Mouse (Mus musculus) intestine, postnatal 0 days (tissue): ENCODE results near the gene Rgs12. TPM values are rescaled to one million over a fixed set of nuclear protein-coding genes. Genes with fewer than 3 reads are reported as not detected.
A peak's percentile ranks its signal among the peaks of the same experiment; 100 is the strongest.

Experiments used
- ATAC-seq: fragments of 200-750 bp; cut with Nextera tagmentation; 2 replicates; pipeline ENCODE4 v1.8.0; 2017; ENCODE audit warnings: mild to moderate bottlenecking, moderate TSS enrichment, moderate library complexity
- H3K27ac ChIP-seq: fragments of 300-500 bp; sonication (generic); 2 replicates; pipeline ENCODE4 v1.5.1; 2014; ENCODE audit warnings: mild to moderate bottlenecking, low read depth, low read length, moderate library complexity
- H3K27me3 ChIP-seq: fragments of 300-500 bp; sonication (generic); replicated peaks from 2 replicates; pipeline ENCODE4 v1.6.1; 2014; ENCODE audit warnings: low read length, mixed read lengths; ENCODE audit not compliant: control insufficient read depth, insufficient read depth
- H3K36me3 ChIP-seq: fragments of 300-500 bp; sonication (generic); 2 replicates; pipeline ENCODE4 v1.6.1; 2014; ENCODE audit warnings: mild to moderate bottlenecking, moderate library complexity; ENCODE audit not compliant: control insufficient read depth, insufficient read depth
- H3K4me1 ChIP-seq: fragments of 300-500 bp; sonication (generic); replicated peaks from 2 replicates; pipeline ENCODE4 v1.6.1; 2014; ENCODE audit warnings: antibody characterized with exemption, low read length, mixed read lengths; ENCODE audit not compliant: control insufficient read depth, insufficient read depth
- H3K4me2 ChIP-seq: fragments of 300-500 bp; sonication (generic); replicated peaks from 2 replicates; pipeline ENCODE4 v1.6.1; 2014; ENCODE audit warnings: low read depth, mild to moderate bottlenecking, moderate library complexity
- H3K4me3 ChIP-seq: fragments of 300-500 bp; sonication (generic); 2 replicates; pipeline ENCODE4 v1.5.1; 2014; ENCODE audit warnings: low read depth, low read length
- H3K9ac ChIP-seq: fragments of 300-500 bp; sonication (generic); 2 replicates; pipeline ENCODE4 v1.6.1; 2014; ENCODE audit warnings: mild to moderate bottlenecking, low read depth, low read length
- H3K9me3 ChIP-seq: fragments of 300-500 bp; sonication (generic); 2 replicates; pipeline ENCODE4 v1.6.1; 2016; ENCODE audit warnings: mixed run types; ENCODE audit not compliant: control insufficient read depth
- CTCF ChIP-seq: sonication (generic); IDR thresholded peaks from 2 replicates; pipeline ENCODE4 v1.5.1; 2016; ENCODE audit warnings: low read depth, mild to moderate bottlenecking, control low read depth, antibody characterized with exemption, moderate library complexity
- WGBS: fragments of 180-500 bp; shearing (Covaris S2); extraction: QIAGEN DNeasy Blood & Tissue Kit; methylation state at CpG from one replicate; pipeline ENCODE4 v1.1.7; 2014; 5-methylcytosine and 5-hydroxymethylcytosine counted together
- polyA plus RNA-seq: library from polyadenylated mRNA; unstranded; fragments of >200 nt; fragmentation: Nextera tagmentation; extraction: Ambion mirVana; gene quantifications from 2 replicates; pipeline ENCODE4 v1.2.1, GENCODE M21; 2015

Gene Rgs12
- polyA plus RNA-seq, 1 experiment from 2014 or later = 4.1 TPM

GRCm38 (mm10) chr5:34985867-34986266, 36.6 kb downstream of the Rgs12 start:
- 42% methylated on average over 2 of the region's 2 CpGs for WGBS
- TF ChIP-seq CTCF = peak; percentile 88
- H3K4me2 ChIP-seq = no peak overlapping the region
- no peak overlapping the region for H3K4me3 ChIP-seq
- no peaks in the 10 kb centered on the region for H3K4me1 ChIP-seq
- no peaks in the 10 kb centered on the region for H3K36me3 ChIP-seq
- H3K9me3 ChIP-seq = no peaks in the 10 kb centered on the region
- peaks cover 31% of the 10 kb centered on the region for H3K27me3 ChIP-seq
- ATAC-seq = no peak
- H3K27ac ChIP-seq = no peak overlapping the region
- H3K9ac ChIP-seq = no peak overlapping the region

DNA sequence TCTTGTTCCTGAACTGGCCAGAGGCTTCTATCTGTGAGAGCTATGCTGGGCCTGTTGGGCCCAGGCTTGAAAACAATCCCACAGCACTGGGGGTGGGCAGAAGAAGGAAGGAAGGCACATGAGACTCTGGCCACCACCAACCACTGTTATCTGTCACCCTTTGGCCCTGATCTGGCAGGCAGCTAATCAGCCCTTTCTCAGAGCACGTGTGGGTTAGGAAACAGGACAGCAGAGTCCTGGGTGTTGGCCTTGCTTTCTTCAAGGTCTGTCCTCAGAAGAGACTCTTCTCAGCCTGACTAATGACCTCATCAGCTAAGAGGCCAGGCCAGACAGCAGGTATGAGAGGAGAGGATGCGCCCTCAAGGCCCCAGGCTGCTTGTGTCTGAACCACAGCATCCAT, 38.2 kb downstream of the Rgs12 start:
- no peak overlapping the region for H3K9ac ChIP-seq
- H3K4me2 ChIP-seq = no peak overlapping the region
- WGBS = 62% methylated on average over 2 of the region's 2 CpGs
- no peaks in the 10 kb centered on the region for H3K4me1 ChIP-seq
- H3K4me3 ChIP-seq = no peak overlapping the region
- no peak overlapping the region for H3K27ac ChIP-seq
- peaks cover 23% of the 10 kb centered on the region for H3K27me3 ChIP-seq
- no peak for TF ChIP-seq CTCF
- no peaks in the 10 kb centered on the region for H3K36me3 ChIP-seq
- ATAC-seq = no peak
- H3K9me3 ChIP-seq = no peaks in the 10 kb centered on the region

DNA sequence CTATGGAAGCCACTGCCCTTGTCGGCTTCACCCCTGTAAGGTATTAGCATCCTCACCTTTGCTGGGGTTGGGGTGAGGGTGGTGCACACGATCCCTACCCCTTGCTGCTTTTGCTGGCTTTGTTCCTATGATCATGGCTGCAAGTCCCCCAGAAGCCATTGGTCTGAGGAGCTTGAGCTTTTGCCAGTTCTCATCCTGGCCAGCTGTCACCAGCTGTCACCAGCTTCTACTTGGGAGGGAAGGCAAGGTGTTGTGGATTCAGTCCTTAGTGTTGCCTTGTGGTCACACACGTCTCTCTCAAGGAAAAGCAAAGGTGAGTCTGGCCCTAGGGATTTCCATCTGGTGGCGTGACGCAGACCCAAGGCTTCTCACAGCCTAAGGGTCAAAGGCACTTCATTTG, 39.4 kb downstream of the Rgs12 start:
- 79% methylated on average over 5 of the region's 5 CpGs for WGBS
- H3K4me3 ChIP-seq = no peak overlapping the region
- TF ChIP-seq CTCF = no peak
- H3K36me3 ChIP-seq = no peaks in the 10 kb centered on the region
- H3K9ac ChIP-seq = no peak overlapping the region
- no peak for ATAC-seq
- H3K9me3 ChIP-seq = no peaks in the 10 kb centered on the region
- H3K27ac ChIP-seq = no peak overlapping the region
- peaks cover 18% of the 10 kb centered on the region for H3K27me3 ChIP-seq
- H3K4me1 ChIP-seq = no peaks in the 10 kb centered on the region
- H3K4me2 ChIP-seq = no peak overlapping the region

DNA sequence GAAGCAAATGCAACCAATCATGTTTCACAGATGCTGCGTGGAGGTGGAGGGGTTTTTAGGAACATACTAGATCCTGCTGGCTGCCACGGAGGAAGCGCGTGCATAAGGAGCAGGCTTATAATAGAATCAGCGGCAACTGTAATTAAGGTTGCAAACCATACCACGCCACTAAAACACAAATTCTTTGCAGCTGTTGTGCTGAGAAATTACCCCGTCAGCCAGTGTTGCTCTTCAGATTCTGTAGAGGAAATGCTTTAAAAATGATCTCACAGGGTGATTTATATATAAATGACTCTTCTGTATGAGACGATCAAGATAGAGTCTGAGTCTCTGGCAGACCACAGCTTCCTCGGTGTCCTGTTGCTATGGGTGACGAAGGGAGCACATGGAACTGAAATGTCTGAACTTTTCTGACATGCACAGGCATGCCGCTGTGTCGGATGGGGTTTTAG, 40.1 kb downstream of the Rgs12 start:
- no peak for ATAC-seq
- Histone ChIP-seq H3K9me3 (no peaks in the 10 kb centered on the region), H3K4me3 (no peak overlapping the region), H3K9ac (no peak overlapping the region), H3K4me1 (no peaks in the 10 kb centered on the region), H3K27me3 (peaks cover 18% of the 10 kb centered on the region), H3K4me2 (no peak overlapping the region), H3K36me3 (no peaks in the 10 kb centered on the region), H3K27ac (no peak overlapping the region)
- WGBS = 62% methylated on average over 12 of the region's 12 CpGs
- no peak for TF ChIP-seq CTCF

DNA sequence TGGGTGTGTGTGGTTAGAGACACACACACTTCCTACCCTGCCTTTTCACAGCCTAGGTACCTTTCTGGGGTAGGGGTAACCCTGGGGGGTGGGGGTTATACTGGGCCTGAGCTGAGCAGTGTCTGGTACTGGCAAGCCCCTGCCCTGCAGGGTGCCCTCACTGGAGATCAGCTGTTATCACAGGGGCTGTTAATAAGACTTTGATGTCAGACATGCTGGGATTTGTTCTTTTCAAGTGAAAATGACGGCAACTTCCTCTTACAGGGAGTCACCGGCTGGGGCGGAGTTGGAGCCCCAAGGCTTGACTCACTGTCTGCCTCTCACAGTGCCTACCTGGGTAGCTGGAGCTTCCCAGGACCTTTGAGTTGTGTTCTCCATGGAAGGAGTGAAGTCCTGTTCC, 49.5 kb downstream of the Rgs12 start:
- Histone ChIP-seq H3K9ac (no peak overlapping the region), H3K4me2 (no peak overlapping the region), H3K36me3 (no peaks in the 10 kb centered on the region), H3K4me3 (no peak overlapping the region), H3K27me3 (no peaks in the 10 kb centered on the region), H3K9me3 (no peaks in the 10 kb centered on the region), H3K4me1 (no peaks in the 10 kb centered on the region), H3K27ac (no peak overlapping the region)
- TF ChIP-seq CTCF = no peak
- peak; percentile 61; the same call in 1 of the 2 replicates for ATAC-seq
- WGBS = 42% methylated on average over 3 of the region's 3 CpGs

GRCm38 (mm10) chr5:34999281-34999680, 50.0 kb downstream of the Rgs12 start:
- no peaks in the 10 kb centered on the region for H3K27me3 ChIP-seq
- H3K4me2 ChIP-seq = no peak overlapping the region
- H3K27ac ChIP-seq = no peak overlapping the region
- H3K36me3 ChIP-seq = no peaks in the 10 kb centered on the region
- H3K9me3 ChIP-seq = no peaks in the 10 kb centered on the region
- no peak for TF ChIP-seq CTCF
- H3K4me3 ChIP-seq = no peak overlapping the region
- no peak overlapping the region for H3K9ac ChIP-seq
- ATAC-seq = no peak
- H3K4me1 ChIP-seq = no peaks in the 10 kb centered on the region
- 82% methylated on average over 6 of the region's 6 CpGs for WGBS

GRCm38 (mm10) chr5:35000323-35000722, 51.1 kb downstream of the Rgs12 start:
- H3K4me1 ChIP-seq = no peaks in the 10 kb centered on the region
- no peaks in the 10 kb centered on the region for H3K27me3 ChIP-seq
- H3K27ac ChIP-seq = no peak overlapping the region
- H3K4me3 ChIP-seq = no peak overlapping the region
- H3K4me2 ChIP-seq = no peak overlapping the region
- no peak for ATAC-seq
- H3K9ac ChIP-seq = no peak overlapping the region
- no peaks in the 10 kb centered on the region for H3K9me3 ChIP-seq
- H3K36me3 ChIP-seq = no peaks in the 10 kb centered on the region
- no peak for TF ChIP-seq CTCF
